Mouse (Mus musculus): ENCODE data around the gene Eml2. TPM values are rescaled to one million over a fixed set of nuclear protein-coding genes. Genes with fewer than 3 reads are reported as not detected.

The Eml2 gene
- polyA plus RNA-seq, 1 experiment from 2014 or later, result 3.9 TPM

GRCm38 (mm10) chr7:19162928-19163327 is 13.3 kb upstream of the Eml2 start:
- H3K9ac ChIP-seq (replicated peaks), result no peak overlapping the region
- no peaks in the 10 kb centered on the region for H3K36me3 ChIP-seq
- no peak for ATAC-seq (ENCODE audit: insufficient number of reproducible peaks, insufficient read depth, low FRiP score, low TSS enrichment, low read depth)
- 75% methylated on average over 7 of the region's 7 CpGs for WGBS
- no peak overlapping the region for H3K4me2 ChIP-seq
- H3K27ac ChIP-seq, result no peak overlapping the region
- peaks cover 35% of the 10 kb centered on the region for H3K4me1 ChIP-seq (replicated peaks)
- H3K4me3 ChIP-seq (replicated peaks), result no peak overlapping the region
- peaks cover 82% of the 10 kb centered on the region for H3K27me3 ChIP-seq
- no peaks in the 10 kb centered on the region for H3K9me3 ChIP-seq

- Histone ChIP-seq H3K27ac (no peak overlapping the region), H3K4me1 (replicated peaks) (peaks cover 35% of the 10 kb centered on the region), H3K27me3 (peaks cover 81% of the 10 kb centered on the region), H3K9ac (replicated peaks) (no peak overlapping the region), H3K4me3 (replicated peaks) (peak overlapping the region; percentile 19), H3K36me3 (no peaks in the 10 kb centered on the region), H3K9me3 (no peaks in the 10 kb centered on the region), H3K4me2 (peak overlapping the region; percentile 37)
- WGBS, result 26% methylated on average over 12 of the region's 12 CpGs
- ATAC-seq (ENCODE audit: insufficient number of reproducible peaks, insufficient read depth, low FRiP score, low TSS enrichment, low read depth), result no peak; the same call in none of the 2 replicates
These were observed 12.5 kb upstream of the Eml2 start for GRCm38 (mm10) chr7:19163752-19164151.

GRCm38 (mm10) chr7:19164189-19164588 is 12.0 kb upstream of the Eml2 start:
- Histone ChIP-seq H3K4me1 (replicated peaks) (peaks cover 35% of the 10 kb centered on the region), H3K4me3 (replicated peaks) (peak overlapping the region; percentile 19), H3K4me2 (peak overlapping the region; percentile 37), H3K27me3 (peaks cover 77% of the 10 kb centered on the region), H3K36me3 (no peaks in the 10 kb centered on the region), H3K9ac (replicated peaks) (no peak overlapping the region), H3K9me3 (no peaks in the 10 kb centered on the region), H3K27ac (no peak overlapping the region)
- peak; percentile 75 for ATAC-seq (ENCODE audit: insufficient number of reproducible peaks, insufficient read depth, low FRiP score, low TSS enrichment, low read depth)
- WGBS, result 0% methylated on average over 6 of the region's 6 CpGs

- Histone ChIP-seq H3K27ac (no peak overlapping the region), H3K9me3 (no peaks in the 10 kb centered on the region), H3K9ac (replicated peaks) (no peak overlapping the region), H3K36me3 (no peaks in the 10 kb centered on the region), H3K4me1 (replicated peaks) (peaks cover 29% of the 10 kb centered on the region), H3K4me2 (peak overlapping the region; percentile 37), H3K27me3 (peaks cover 71% of the 10 kb centered on the region), H3K4me3 (replicated peaks) (peak overlapping the region; percentile 19; the same call in 1 of the 2 replicates)
- WGBS, result 3% methylated on average over 13 of the region's 13 CpGs
- no peak for ATAC-seq (ENCODE audit: insufficient number of reproducible peaks, insufficient read depth, low FRiP score, low TSS enrichment, low read depth)
These were observed 11.2 kb upstream of the Eml2 start for GRCm38 (mm10) chr7:19164978-19165377.

- Histone ChIP-seq H3K27ac (no peak within 1 kb of the TSS), H3K4me3 (replicated peaks) (peak within 1 kb of the TSS; percentile 19; the same call in 1 of the 2 replicates), H3K27me3 (peaks cover 66% of the 10 kb centered on the region), H3K9me3 (no peaks in the 10 kb centered on the region), H3K9ac (replicated peaks) (no peak within 1 kb of the TSS), H3K4me1 (replicated peaks) (peaks cover 21% of the 10 kb centered on the region), H3K36me3 (no peaks in the 10 kb centered on the region), H3K4me2 (peak within 1 kb of the TSS; percentile 37)
- 12% methylated on average over 14 of the region's 14 CpGs for whole genome bisulfite sequencing
- no peak for ATAC-seq (ENCODE audit: insufficient number of reproducible peaks, insufficient read depth, low FRiP score, low TSS enrichment, low read depth)
These were observed 10.4 kb upstream of the Eml2 start, which contains the start of gene Gipr for GRCm38 (mm10) chr7:19165656-19166423. TSS of gene Gipr (minus strand) at chr7:19166127.

- Histone ChIP-seq H3K9me3 (no peaks in the 10 kb centered on the region), H3K4me3 (replicated peaks) (no peak overlapping the region), H3K9ac (replicated peaks) (no peak overlapping the region), H3K4me2 (no peak overlapping the region), H3K27me3 (peaks cover 62% of the 10 kb centered on the region), H3K4me1 (replicated peaks) (peaks cover 21% of the 10 kb centered on the region), H3K27ac (no peak overlapping the region), H3K36me3 (no peaks in the 10 kb centered on the region)
- no peak for ATAC-seq (ENCODE audit: insufficient number of reproducible peaks, insufficient read depth, low FRiP score, low TSS enrichment, low read depth)
- WGBS, result 86% methylated on average over 3 of the region's 3 CpGs
These were observed 9.2 kb upstream of the Eml2 start for GRCm38 (mm10) chr7:19166990-19167389.

- H3K4me1 ChIP-seq (replicated peaks), result peaks cover 18% of the 10 kb centered on the region
- no peak overlapping the region for H3K27ac ChIP-seq
- no peaks in the 10 kb centered on the region for H3K36me3 ChIP-seq
- no peak overlapping the region for H3K9ac ChIP-seq (replicated peaks)
- no peak overlapping the region for H3K4me2 ChIP-seq
- no peak for ATAC-seq (ENCODE audit: insufficient number of reproducible peaks, insufficient read depth, low FRiP score, low TSS enrichment, low read depth)
- H3K9me3 ChIP-seq, result no peaks in the 10 kb centered on the region
- 63% methylated on average over 10 of the region's 10 CpGs for WGBS
- no peak overlapping the region for H3K4me3 ChIP-seq (replicated peaks)
- peaks cover 43% of the 10 kb centered on the region for H3K27me3 ChIP-seq
These were observed 6.7 kb upstream of the Eml2 start for GRCm38 (mm10) chr7:19169506-19169905.

- peaks cover 12% of the 10 kb centered on the region for H3K4me1 ChIP-seq (replicated peaks)
- no peak for ATAC-seq (ENCODE audit: insufficient number of reproducible peaks, insufficient read depth, low FRiP score, low TSS enrichment, low read depth)
- H3K9me3 ChIP-seq, result no peaks in the 10 kb centered on the region
- no peak overlapping the region for H3K4me2 ChIP-seq
- WGBS, result 73% methylated on average over 8 of the region's 8 CpGs
- 0 out of 2 replicates have a peak overlapping the region, but pooled peaks have one; percentile 12 for H3K9ac ChIP-seq (replicated peaks)
- no peak overlapping the region for H3K4me3 ChIP-seq (replicated peaks)
- H3K27ac ChIP-seq, result no peak overlapping the region
- H3K36me3 ChIP-seq, result no peaks in the 10 kb centered on the region
- peaks cover 42% of the 10 kb centered on the region for H3K27me3 ChIP-seq
These were observed 6.1 kb upstream of the Eml2 start for GRCm38 (mm10) chr7:19170142-19170541.

GRCm38 (mm10) chr7:19171831-19172230 is 4.4 kb upstream of the Eml2 start:
- no peak overlapping the region for H3K4me2 ChIP-seq
- peaks cover 14% of the 10 kb centered on the region for H3K4me1 ChIP-seq (replicated peaks)
- no peaks in the 10 kb centered on the region for H3K36me3 ChIP-seq
- WGBS, result 66% methylated on average over 8 of the region's 8 CpGs
- H3K4me3 ChIP-seq (replicated peaks), result no peak overlapping the region
- peaks cover 5% of the 10 kb centered on the region; the same call in 1 of the 2 replicates for H3K9me3 ChIP-seq
- H3K27ac ChIP-seq, result no peak overlapping the region
- H3K9ac ChIP-seq (replicated peaks), result no peak overlapping the region
- H3K27me3 ChIP-seq, result peaks cover 48% of the 10 kb centered on the region
- ATAC-seq (ENCODE audit: insufficient number of reproducible peaks, insufficient read depth, low FRiP score, low TSS enrichment, low read depth), result no peak

GRCm38 (mm10) chr7:19172874-19173273 is 3.3 kb upstream of the Eml2 start:
- Histone ChIP-seq H3K36me3 (no peaks in the 10 kb centered on the region), H3K9me3 (peaks cover 5% of the 10 kb centered on the region; the same call in 1 of the 2 replicates), H3K4me3 (replicated peaks) (peak overlapping the region; percentile 32), H3K27me3 (peaks cover 53% of the 10 kb centered on the region), H3K9ac (replicated peaks) (peak overlapping the region; percentile 31; the same call in 1 of the 2 replicates), H3K27ac (no peak overlapping the region), H3K4me2 (peak overlapping the region; percentile 62), H3K4me1 (replicated peaks) (peaks cover 15% of the 10 kb centered on the region)
- 0 out of 2 replicates have a peak, but pooled peaks have one; percentile 39 for ATAC-seq (ENCODE audit: insufficient number of reproducible peaks, insufficient read depth, low FRiP score, low TSS enrichment, low read depth)
- whole genome bisulfite sequencing, result 2% methylated on average over 17 of the region's 17 CpGs

- H3K4me3 ChIP-seq (replicated peaks), result peak overlapping the region; percentile 40
- peak overlapping the region; percentile 40 for H3K9ac ChIP-seq (replicated peaks)
- H3K36me3 ChIP-seq, result no peaks in the 10 kb centered on the region
- no peak overlapping the region for H3K27ac ChIP-seq
- H3K27me3 ChIP-seq, result peaks cover 70% of the 10 kb centered on the region
- peaks cover 29% of the 10 kb centered on the region for H3K4me1 ChIP-seq (replicated peaks)
- H3K4me2 ChIP-seq, result peak overlapping the region; percentile 55
- 4% methylated on average over 18 of the region's 21 CpGs for WGBS
- 0 out of 2 replicates have a peak, but pooled peaks have one; percentile 9 for ATAC-seq (ENCODE audit: insufficient number of reproducible peaks, insufficient read depth, low FRiP score, low TSS enrichment, low read depth)
- H3K9me3 ChIP-seq, result peaks cover 11% of the 10 kb centered on the region; the same call in 1 of the 2 replicates
These were observed 311 bp downstream of the Eml2 start for GRCm38 (mm10) chr7:19176516-19176947.
